Mouse (Mus musculus) heart, embryonic 11.5 days (tissue): Measurements from ENCODE around the gene Prickle1. TPM values are rescaled to one million over a fixed set of nuclear protein-coding genes. Genes with fewer than 3 reads are reported as not detected.

Experiments
- polyA plus RNA-seq: library from polyadenylated mRNA; unstranded; fragments of >200 nt; fragmentation: Nextera tagmentation; extraction: Ambion mirVana; gene quantifications from 2 replicates; pipeline ENCODE4 v1.2.1, GENCODE M21; 2014

The Prickle1 gene
- polyA plus RNA-seq, 1 experiment from 2014 or later = 29.5 TPM

Other genes with a start within 250 kb of the Prickle1 start
- gene Zcrb1, start 197.6 kb downstream of the Prickle1 start, polyA plus RNA-seq = 125 and 135 TPM in 2 replicates
- 35.3 and 43.3 TPM in 2 replicates for gene Pphln1, start 197.5 kb downstream of the Prickle1 start, polyA plus RNA-seq